Mouse (Mus musculus): ENCODE measurements around the gene Gm10974.

- TF ChIP-seq CTCF (IDR thresholded peaks at IDR 0.05; ENCODE audit: insufficient read depth, low read length) (peak; percentile 96), POLR2A (IDR thresholded peaks at IDR 0.05; ENCODE audit: borderline replicate concordance, extremely low read depth, low read depth, low read length) (no peak)
Observed at GRCm38 (mm10) chr7:66434453-66434935, 68.8 kb downstream of the Gm10974 start.

All from lung, adult 2 months (tissue).